Mouse (Mus musculus): ENCODE results near the gene Olfr196. TPM values are rescaled to one million over a fixed set of nuclear protein-coding genes. Genes with fewer than 3 reads are reported as not detected.

The Olfr196 gene
- total RNA-seq (2023), result not detected in 4 replicates

DNA sequence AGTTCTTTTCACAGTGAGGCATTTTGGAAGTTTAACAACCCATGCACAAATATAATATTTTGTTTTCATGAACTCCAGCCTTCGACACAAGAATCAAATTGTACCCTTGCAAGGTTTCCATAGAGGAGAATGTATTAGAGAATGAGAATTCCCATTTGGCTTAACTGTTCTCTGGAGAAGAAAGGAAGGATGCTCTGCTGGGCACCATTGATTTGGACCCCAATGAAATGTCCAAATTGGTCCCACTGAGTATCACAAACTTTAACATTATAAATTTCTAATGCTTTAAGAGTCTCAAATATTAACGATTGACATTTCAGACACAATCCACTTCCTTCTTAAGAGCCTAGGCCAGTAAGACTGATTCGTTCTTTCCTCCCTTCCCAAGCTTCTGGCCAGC, at the start of gene Olfr196:
Gene Olfr196, minus strand, starts transcription at position 101 of the 400 bp plus-strand sequence.

DNA sequence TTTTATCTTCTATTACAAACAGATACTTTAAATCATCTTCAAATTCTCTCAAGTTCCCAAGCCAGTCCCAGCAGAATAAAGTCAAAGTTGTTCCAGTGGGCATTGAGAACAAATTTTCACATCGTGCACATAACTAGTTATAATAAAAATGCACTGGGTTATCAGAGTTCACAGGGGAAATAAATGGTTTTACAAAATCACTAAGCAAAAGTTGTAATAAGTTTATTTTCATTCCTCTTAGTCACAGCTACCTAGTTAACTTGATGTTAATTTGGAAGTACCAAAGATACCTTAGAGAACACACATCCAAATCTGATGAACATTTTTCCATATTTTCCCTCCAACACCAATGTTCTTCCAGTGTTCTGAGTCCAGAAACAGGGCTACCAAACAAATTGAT, 49.4 kb upstream of the Olfr196 start, which contains the start of gene Olfr199:
Gene Olfr199, minus strand, starts transcription at position 101 of the 400 bp plus-strand sequence.

DNA sequence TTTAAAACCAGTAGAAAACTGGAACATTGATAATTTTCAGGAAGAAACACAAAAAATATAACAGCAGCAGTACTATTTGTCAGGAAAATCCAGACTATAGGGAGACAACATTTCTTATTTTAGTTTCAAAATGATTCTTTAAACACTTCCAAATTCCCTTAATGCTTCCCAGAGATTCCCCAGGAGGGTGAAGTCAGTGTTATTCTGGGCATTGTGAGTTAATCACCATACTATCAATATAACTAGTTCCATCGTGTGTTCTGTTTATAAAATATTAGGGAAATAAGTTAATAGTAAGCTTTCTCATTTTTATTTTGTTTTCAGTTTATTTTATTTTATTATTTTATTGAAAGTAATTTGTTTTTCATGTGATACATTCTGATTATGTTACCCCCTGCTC, 33.2 kb upstream of the Olfr196 start, which contains the start of gene Olfr198:
Gene Olfr198, minus strand, starts transcription at position 101 of the 400 bp plus-strand sequence.

DNA sequence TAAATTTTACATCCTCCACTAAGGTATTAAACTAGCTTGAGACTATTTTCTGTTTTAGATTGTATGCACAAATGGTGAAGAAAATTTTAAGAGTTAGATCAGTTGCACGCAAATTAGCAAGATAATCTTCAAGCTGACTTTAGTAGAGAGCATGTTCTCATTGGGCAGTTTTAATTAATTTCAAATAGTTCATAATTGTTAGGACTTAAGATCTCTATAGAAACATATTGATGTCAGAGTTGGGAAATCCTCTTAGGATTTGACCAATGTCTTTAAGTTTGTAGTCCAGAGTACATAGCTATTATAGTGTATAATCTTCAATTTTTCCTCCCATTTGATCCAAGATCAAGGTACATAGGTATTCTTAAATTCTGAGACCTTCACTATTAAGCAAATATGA, 23.5 kb downstream of the Olfr196 start, which contains the start of gene Olfr195:
Gene Olfr195, plus strand, starts transcription at position 301 of the 400 bp plus-strand sequence.

DNA sequence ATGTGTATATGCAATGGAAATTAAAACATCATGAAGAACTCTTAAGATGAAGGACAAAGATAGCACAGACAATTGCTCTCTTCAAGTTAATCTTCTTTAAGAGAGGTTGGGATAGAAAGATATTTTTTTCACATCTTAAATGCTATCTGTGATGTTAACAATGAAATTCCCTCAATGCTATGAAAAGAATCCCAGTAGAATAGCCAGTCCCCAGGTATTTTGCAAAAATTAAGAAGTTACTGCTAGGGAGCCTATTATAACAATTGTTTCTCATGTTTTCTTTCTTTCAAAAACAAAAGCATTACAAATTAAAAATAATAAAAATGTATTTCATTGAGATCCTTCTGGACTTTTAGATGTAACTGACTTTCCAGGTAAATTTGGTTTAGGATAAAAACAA, 49.3 kb downstream of the Olfr196 start, which contains the start of gene Olfr194:
Gene Olfr194, minus strand, starts transcription at position 101 of the 400 bp plus-strand sequence.

Other genes with a start within 250 kb of the Olfr196 start
- gene Olfr181, start 241.7 kb downstream of the Olfr196 start, total RNA-seq (2023), result not detected in 4 replicates
- gene Olfr180, start 241.1 kb downstream of the Olfr196 start, total RNA-seq (2023), result not detected in 4 replicates
- not detected in 4 replicates for gene Olfr183, start 175.1 kb downstream of the Olfr196 start, total RNA-seq (2023)
- not detected in 4 replicates for gene Olfr186, start 140.2 kb downstream of the Olfr196 start, total RNA-seq (2023)
- gene Olfr187, start 130.7 kb downstream of the Olfr196 start, total RNA-seq (2023), result not detected in 4 replicates
- not detected in 4 replicates for gene Olfr190, start 92.4 kb downstream of the Olfr196 start, total RNA-seq (2023)
- not detected in 4 replicates for gene Olfr191, start 80.6 kb downstream of the Olfr196 start, total RNA-seq (2023)
- gene Olfr193, start 58.6 kb downstream of the Olfr196 start, total RNA-seq (2023), result not detected in 4 replicates
- not detected in 4 replicates for gene Olfr194, start 49.4 kb downstream of the Olfr196 start, total RNA-seq (2023)
- gene Olfr195, start 23.4 kb downstream of the Olfr196 start, total RNA-seq (2023), result not detected in 4 replicates
- not detected in 4 replicates for gene Olfr198, start 33.1 kb upstream of the Olfr196 start, total RNA-seq (2023)
- not detected in 4 replicates for gene Olfr199, start 49.3 kb upstream of the Olfr196 start, total RNA-seq (2023)
- not detected in 4 replicates for gene Olfr201, start 102.2 kb upstream of the Olfr196 start, total RNA-seq (2023)
- not detected in 4 replicates for gene Olfr202, start 116.3 kb upstream of the Olfr196 start, total RNA-seq (2023)
- not detected in 4 replicates for gene Olfr203, start 128.4 kb upstream of the Olfr196 start, total RNA-seq (2023)
- not detected in 4 replicates for gene Olfr204, start 147.8 kb upstream of the Olfr196 start, total RNA-seq (2023)
- gene Olfr205, start 160.7 kb upstream of the Olfr196 start, total RNA-seq (2023), result not detected in 4 replicates
- gene Olfr206, start 178.8 kb upstream of the Olfr196 start, total RNA-seq (2023), result not detected in 4 replicates
- not detected in 4 replicates for gene Olfr209, start 193.5 kb upstream of the Olfr196 start, total RNA-seq (2023)
- gene Gabrr3, start 236.9 kb upstream of the Olfr196 start, total RNA-seq (2023), result not detected in 4 replicates

Measured in B cell, adult 62 days (primary cell).